Mouse (Mus musculus) ES-E14 (cell line): ENCODE measurements around the gene Cbfa2t2. TPM values are rescaled to one million over a fixed set of nuclear protein-coding genes. Genes with fewer than 3 reads are reported as not detected.

Experiments
- DNase-seq: peaks from one replicate; pipeline ENCODE4 v3.0.0-alpha.2; 2013; ENCODE audit warnings: low read depth, low spot score
- H3K27ac ChIP-seq: 2 replicates; pipeline ENCODE4 v1.5.1; 2012; ENCODE audit warnings: low read depth, mild to moderate bottlenecking, low read length, moderate library complexity, mixed read lengths; ENCODE audit not compliant: poor library complexity, insufficient read depth, severe bottlenecking
- H3K36me3 ChIP-seq: 2 replicates; pipeline ENCODE4 v1.6.1; 2012; ENCODE audit warnings: mild to moderate bottlenecking, low read length, moderate library complexity, mixed read lengths; ENCODE audit not compliant: control insufficient read depth, poor library complexity, insufficient read depth, severe bottlenecking
- H3K4me1 ChIP-seq, 2 experiments: fragments of 150-350 bp in 1 of 2; sonication (generic) in 1 of 2; 2 replicates each; pipeline ENCODE4 v1.6.1; 2012; ENCODE audit warnings: low read length in 2 of 2, mild to moderate bottlenecking in 1 of 2, mixed read lengths in 1 of 2; ENCODE audit not compliant: control insufficient read depth in 2 of 2, insufficient read depth in 2 of 2, poor library complexity in 1 of 2
- H3K4me3 ChIP-seq, 2 experiments: fragments of 150-350 bp in 1 of 2; sonication (generic) in 1 of 2; 2 replicates each; pipeline ENCODE4 v1.5.1; 2012; ENCODE audit warnings: low read length in 2 of 2, low read depth in 1 of 2, mild to moderate bottlenecking in 1 of 2, mixed read lengths in 1 of 2; ENCODE audit not compliant: insufficient read depth in 1 of 2, poor library complexity in 1 of 2, severe bottlenecking in 1 of 2
- H3K9ac ChIP-seq: 2 replicates; pipeline ENCODE4 v1.6.1; 2012; ENCODE audit warnings: low read depth, mild to moderate bottlenecking, low read length, mixed read lengths; ENCODE audit not compliant: poor library complexity, insufficient read depth, severe bottlenecking
- H3K9me3 ChIP-seq: fragments of 150-350 bp; sonication (generic); 2 replicates; pipeline ENCODE4 v1.6.1; 2012; ENCODE audit warnings: low read depth, mild to moderate bottlenecking, low read length; ENCODE audit not compliant: control insufficient read depth, insufficient read depth
- CHD2 ChIP-seq: IDR thresholded peaks from 2 replicates; pipeline ENCODE4 v1.6.1; 2014; ENCODE audit warnings: mild to moderate bottlenecking, low read depth, low read length, inconsistent platforms
- HCFC1 ChIP-seq: IDR thresholded peaks from 2 replicates; pipeline ENCODE4 v1.6.1; 2012; ENCODE audit warnings: low read length, inconsistent platforms, borderline replicate concordance; ENCODE audit not compliant: insufficient read depth
- MAFK ChIP-seq: IDR thresholded peaks from 2 replicates; pipeline ENCODE4 v1.6.1; 2014; ENCODE audit warnings: mild to moderate bottlenecking, low read depth, low read length, inconsistent platforms; ENCODE audit not compliant: insufficient read depth
- ZC3H11A ChIP-seq: IDR thresholded peaks from 2 replicates; pipeline ENCODE4 v1.6.1; 2012; ENCODE audit warnings: low read depth, mild to moderate bottlenecking, inconsistent platforms, low read length, borderline replicate concordance
- ZNF384 ChIP-seq: IDR thresholded peaks from 2 replicates; pipeline ENCODE4 v1.6.1; 2012; ENCODE audit warnings: low read depth, low read length, inconsistent platforms
- in situ Hi-C, 2 experiments: fragments of 600-800 bp; cut with MboI; formaldehyde crosslinking; loops; one replicate each; pipeline ENCODE4 v1.15.1; 2025; ENCODE audit warnings: low sequenced_read_pairs in 2 of 2, inconsistent platforms in 1 of 2; ENCODE audit not compliant: unreplicated experiment in 2 of 2
- total RNA-seq: library from RNA; depleted of rRNA; stranded (reverse); fragments of 300-350 nt; gene quantifications from 2 replicates; pipeline ENCODE4 v1.2.3, GENCODE M21; 2012

Cbfa2t2 gene
- total RNA-seq, 1 experiment = 37.6 TPM

GRCm38 (mm10) chr2:154558264-154559039 lies 122.2 kb downstream of the Cbfa2t2 start, which contains the start of gene Necab3:
TSS of gene Necab3 (minus strand) at chr2:154558890.
- Histone ChIP-seq H3K9ac (peak within 1 kb of the TSS; percentile 37), H3K4me3 (peak within 1 kb of the TSS; percentile 66 to 89), H3K36me3 (peaks cover 26% of the 10 kb centered on the region), H3K27ac (no peak within 1 kb of the TSS), H3K4me1 (peaks cover 3 to 11% of the 10 kb centered on the region in 2 experiments; a peak in 3 of 4 replicates), H3K9me3 (no peaks in the 10 kb centered on the region)
- DNase-seq = no peak
- no peak for TF ChIP-seq ZNF384
- no peak for TF ChIP-seq ZC3H11A
- no peak for TF ChIP-seq MAFK
- TF ChIP-seq HCFC1 = no peak
- no peak for TF ChIP-seq CHD2
- in situ Hi-C loops = no loop called here

- no peak for TF ChIP-seq HCFC1
- no peak for TF ChIP-seq MAFK
- no peak for TF ChIP-seq ZNF384
- Histone ChIP-seq H3K9me3 (no peaks in the 10 kb centered on the region), H3K36me3 (peaks cover 21% of the 10 kb centered on the region)
These were observed 127.4 kb downstream of the Cbfa2t2 start for GRCm38 (mm10) chr2:154563612-154564170.

GRCm38 (mm10) chr2:154565562-154565961 lies 129.3 kb downstream of the Cbfa2t2 start:
- no peak overlapping the region for H3K4me3 ChIP-seq
- no peak overlapping the region for H3K9ac ChIP-seq
- in situ Hi-C loops = no loop called here
- no peak for DNase-seq
- no peak overlapping the region for H3K27ac ChIP-seq
- H3K36me3 ChIP-seq = peaks cover 15% of the 10 kb centered on the region
- peaks cover 4 to 20% of the 10 kb centered on the region in 2 experiments; a peak in 3 of 4 replicates for H3K4me1 ChIP-seq
- TF ChIP-seq ZNF384 (no peak), CHD2 (no peak), MAFK (no peak), HCFC1 (no peak)
- H3K9me3 ChIP-seq = no peaks in the 10 kb centered on the region

More at GRCm38 (mm10) chr2:154563612-154564170, 127.4 kb downstream of the Cbfa2t2 start:
- Histone ChIP-seq H3K4me3 (no peak overlapping the region), H3K9ac (no peak overlapping the region), H3K4me1 (peaks cover 6 to 19% of the 10 kb centered on the region in 2 experiments; a peak in 3 of 4 replicates), H3K27ac (no peak overlapping the region)
- DNase-seq = no peak
- in situ Hi-C loops = no loop called here

- Histone ChIP-seq H3K9me3 (no peaks in the 10 kb centered on the region), H3K27ac (no peak overlapping the region), H3K36me3 (peaks cover 7% of the 10 kb centered on the region; the same call in 1 of the 2 replicates), H3K4me1 (peaks cover 9 to 27% of the 10 kb centered on the region in 2 experiments), H3K9ac (no peak overlapping the region), H3K4me3 (no peak overlapping the region)
- TF ChIP-seq ZNF384 = no peak
- TF ChIP-seq ZC3H11A = no peak
- TF ChIP-seq CHD2 = no peak
- no peak for TF ChIP-seq MAFK
- no peak for TF ChIP-seq HCFC1
- no peak for DNase-seq
- in situ Hi-C loops = no loop called here
These were observed 130.4 kb downstream of the Cbfa2t2 start for GRCm38 (mm10) chr2:154566641-154567040.
